Mouse (Mus musculus) brown adipose tissue, adult 24 weeks (tissue): ENCODE measurements at regions not wholly inside any gene's neighbourhood (a gene's known extent, or its start where the extent isn't known, plus 50 kb on each side); places are given as distances from the start of the nearest gene placed in this dataset.

Experiments used
- H3K27ac ChIP-seq: fragments of 200-500 bp; replicated peaks from 2 replicates; pipeline ENCODE4 v1.5.1; 2012; ENCODE audit warnings: low read depth, mild to moderate bottlenecking, low read length
- H3K4me1 ChIP-seq: fragments of 200-500 bp; 2 replicates; pipeline ENCODE4 v1.6.1; 2012; ENCODE audit warnings: low read length, mixed read lengths; ENCODE audit not compliant: control insufficient read depth, insufficient read depth, insufficient read length
- H3K4me3 ChIP-seq: fragments of 200-500 bp; 2 replicates; pipeline ENCODE4 v1.5.1; 2012; ENCODE audit warnings: low read depth, mild to moderate bottlenecking, low read length, moderate library complexity; ENCODE audit not compliant: insufficient read depth

DNA sequence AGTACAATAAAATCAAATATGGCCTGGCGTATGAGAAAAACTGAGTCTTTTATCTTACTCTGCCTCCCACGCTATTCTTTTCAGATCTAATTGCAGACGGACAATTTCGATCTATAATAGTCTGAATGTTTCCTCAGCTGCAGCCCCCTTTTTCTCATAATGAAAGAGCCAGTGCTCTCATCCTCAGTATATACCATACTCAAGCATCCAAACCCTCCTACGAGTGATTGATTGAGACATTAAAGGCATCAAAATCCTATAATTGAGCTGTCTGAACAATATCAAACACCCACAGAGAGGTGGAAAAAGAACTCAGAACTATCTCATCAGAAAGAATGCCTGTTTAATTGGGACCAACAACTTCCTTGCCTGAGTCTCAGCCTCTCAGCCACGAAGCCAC, 87.0 kb downstream of the Rbm43 start:
- no peak overlapping the region for H3K4me3 ChIP-seq
- H3K4me1 ChIP-seq: no peaks in the 10 kb centered on the region
- no peak overlapping the region for H3K27ac ChIP-seq

DNA sequence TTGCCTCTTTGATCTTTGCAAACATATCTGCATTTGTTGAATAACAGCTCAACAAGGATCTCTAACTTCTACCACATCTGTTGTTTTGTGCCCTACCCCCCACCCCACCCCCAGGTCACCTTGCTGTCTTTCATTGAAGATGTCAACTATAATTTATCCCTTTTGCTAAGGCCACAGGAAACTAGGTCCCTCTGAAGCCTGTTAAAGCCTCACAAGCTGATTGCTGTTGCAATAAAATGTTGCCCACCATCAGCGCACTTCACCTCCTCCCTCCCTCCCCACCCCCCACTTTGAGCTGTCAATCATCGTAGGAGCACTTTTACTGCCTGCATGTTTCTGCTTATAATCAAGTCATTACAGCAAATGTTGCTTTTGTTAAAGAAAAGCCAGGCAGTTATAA, 86.5 kb downstream of the Rbm43 start:
- H3K27ac ChIP-seq: no peak overlapping the region
- no peaks in the 10 kb centered on the region for H3K4me1 ChIP-seq
- no peak overlapping the region for H3K4me3 ChIP-seq

DNA sequence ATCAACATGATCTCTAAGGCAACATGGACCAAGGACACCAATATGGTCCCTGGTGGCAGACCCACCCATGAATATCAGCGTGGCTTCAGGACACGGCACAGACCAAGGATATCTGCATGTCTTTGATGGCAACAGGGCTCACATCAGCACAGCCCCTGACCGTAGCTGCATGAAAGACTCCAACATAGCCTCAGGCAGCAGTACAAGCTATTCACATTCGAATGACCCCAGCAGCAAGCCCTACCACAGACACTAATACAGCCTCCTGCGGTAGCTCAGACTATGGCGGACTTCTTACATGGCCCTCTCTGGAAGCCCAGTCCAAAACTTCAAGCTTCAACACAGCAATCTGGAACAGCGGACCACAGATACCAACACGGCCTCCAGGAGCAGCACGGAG, 84.4 kb downstream of the Rbm43 start:
- H3K4me1 ChIP-seq: no peaks in the 10 kb centered on the region
- H3K4me3 ChIP-seq: no peak overlapping the region
- no peak overlapping the region for H3K27ac ChIP-seq

DNA sequence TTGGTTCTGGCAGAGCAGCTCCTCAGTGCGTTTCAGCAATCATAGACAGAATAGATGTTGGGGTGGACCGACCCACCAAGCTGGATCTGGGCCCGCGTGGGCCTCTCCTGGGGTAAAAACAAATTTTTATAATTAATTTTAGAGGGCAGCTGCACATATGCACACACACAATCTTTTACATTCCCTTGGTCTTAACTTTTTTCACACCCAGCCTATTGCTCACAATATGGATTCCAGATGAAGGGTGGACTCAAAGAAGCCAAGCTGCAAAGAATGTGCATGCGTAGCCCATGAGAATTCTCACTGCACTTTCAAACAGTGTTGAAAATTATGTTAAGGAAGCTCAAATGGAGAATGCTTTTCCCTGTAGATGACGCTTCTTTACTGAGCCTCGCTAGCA, 83.3 kb downstream of the Rbm43 start:
- no peaks in the 10 kb centered on the region for H3K4me1 ChIP-seq
- H3K4me3 ChIP-seq: no peak overlapping the region
- H3K27ac ChIP-seq: no peak overlapping the region

DNA sequence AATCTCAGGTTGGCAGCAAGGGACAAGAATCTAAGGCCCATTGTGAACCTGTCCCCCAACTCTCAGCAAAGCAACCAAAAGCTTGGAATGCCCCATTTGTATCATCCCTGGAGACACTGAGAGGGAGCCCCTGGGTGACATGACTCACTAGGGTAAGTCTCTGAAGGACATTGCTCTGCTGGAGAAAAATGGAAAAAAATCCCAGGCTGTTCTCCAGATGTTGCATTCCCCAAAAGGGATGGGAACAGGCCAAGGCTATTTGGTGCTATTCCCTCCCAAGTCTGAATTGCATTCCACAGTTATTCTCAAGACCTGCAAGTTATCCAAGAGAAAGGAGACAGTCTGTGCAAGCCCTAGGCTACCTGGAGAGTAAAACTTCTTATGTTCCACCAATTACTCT, 77.7 kb downstream of the Rbm43 start:
- Histone ChIP-seq H3K4me1 (no peaks in the 10 kb centered on the region), H3K27ac (no peak overlapping the region), H3K4me3 (no peak overlapping the region)

DNA sequence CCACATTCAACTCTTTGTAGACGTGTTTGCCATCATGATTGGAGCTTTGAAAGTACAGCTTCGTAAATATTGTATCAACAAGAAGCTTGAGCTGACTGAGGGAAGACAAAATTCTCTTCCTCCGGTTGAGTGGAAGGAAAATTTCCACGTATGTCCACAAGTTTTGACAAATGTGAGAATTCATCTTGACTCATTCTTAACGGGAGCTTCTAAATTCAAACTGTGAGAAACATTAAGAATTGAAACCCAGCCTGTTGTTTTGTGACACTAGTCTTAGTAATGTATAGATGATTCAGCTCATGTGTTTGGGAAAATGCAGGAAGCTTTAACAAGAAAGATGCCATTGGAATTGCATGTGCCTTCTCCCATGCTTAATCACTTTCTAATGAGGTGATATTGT, 68.9 kb downstream of the Rbm43 start:
- Histone ChIP-seq H3K27ac (no peak overlapping the region), H3K4me1 (no peaks in the 10 kb centered on the region), H3K4me3 (no peak overlapping the region)

DNA sequence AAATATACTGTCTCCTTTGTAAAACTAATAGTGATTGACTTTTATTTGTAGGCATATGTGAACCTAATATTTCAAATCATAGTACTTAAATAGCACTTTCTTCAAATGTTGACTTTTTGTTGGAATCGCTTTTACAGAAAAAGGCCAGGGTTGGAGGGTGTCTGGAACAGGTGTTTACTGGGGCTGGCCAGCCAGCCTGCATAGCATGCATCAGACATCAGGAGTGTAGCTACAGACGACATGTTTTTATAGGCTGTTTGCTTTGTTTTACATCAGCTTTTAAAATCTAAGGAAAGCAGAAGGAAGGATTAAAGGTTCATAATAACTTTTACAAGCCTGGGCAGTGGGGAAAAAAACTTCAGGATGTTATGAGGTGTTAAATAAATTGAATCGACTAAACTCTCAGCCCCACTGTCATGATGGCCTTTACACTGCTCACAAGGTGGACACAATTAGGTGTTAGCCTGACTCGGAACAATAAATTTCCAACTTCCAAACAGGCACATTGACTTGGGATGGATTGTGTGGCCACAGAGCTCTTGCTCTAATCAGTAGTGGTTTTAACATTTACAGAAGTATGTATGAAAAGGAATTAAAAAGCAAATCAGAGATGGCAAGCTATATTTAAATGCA, 66.0 kb downstream of the Rbm43 start:
- Histone ChIP-seq H3K4me3 (no peak overlapping the region), H3K4me1 (no peaks in the 10 kb centered on the region), H3K27ac (no peak overlapping the region)

DNA sequence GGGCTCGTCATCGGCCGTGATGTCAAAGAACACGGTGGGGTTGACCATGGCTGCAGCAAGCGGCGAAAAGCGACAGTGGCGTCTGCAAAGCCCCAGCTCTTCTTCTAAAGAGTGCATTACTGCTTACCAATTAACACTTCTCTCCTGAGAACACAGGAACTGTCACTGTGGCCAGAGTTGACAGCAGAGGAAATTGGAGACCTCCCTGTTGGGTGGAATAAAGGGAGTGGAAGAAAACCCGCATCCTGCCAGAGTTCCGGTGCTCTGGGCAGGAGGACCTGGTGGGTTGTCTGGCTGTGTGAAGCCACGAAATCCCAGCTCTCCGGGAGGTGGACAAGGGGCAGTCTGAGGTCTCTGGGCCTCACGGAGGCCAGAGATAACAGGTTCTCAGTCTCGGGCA, 63.4 kb downstream of the Rbm43 start:
- no peak overlapping the region for H3K4me3 ChIP-seq
- H3K4me1 ChIP-seq: no peaks in the 10 kb centered on the region

More for the DNA sequence above, 63.4 kb downstream of the Rbm43 start:
- H3K27ac ChIP-seq: no peak overlapping the region
